Mouse (Mus musculus) c-Kit-negative CD71-positive TER-119-positive erythroid progenitor cells, embryonic 14.5 days (primary cell): Measurements from ENCODE around the gene Stim2.

ENCODE experiments used
- DNase-seq: peaks from one replicate; pipeline ENCODE4 v3.0.0-alpha.2; 2013; ENCODE audit warnings: low read depth, low spot score

The Stim2 gene

GRCm38 (mm10) chr5:54116538-54116937 is 118.2 kb downstream of the Stim2 start:
- no peak for DNase-seq

- no peak for DNase-seq
Observed at GRCm38 (mm10) chr5:54118410-54119212, 120.3 kb downstream of the Stim2 start.

- DNase-seq: no peak
Observed at GRCm38 (mm10) chr5:54148091-54148795, 149.9 kb downstream of the Stim2 start.

DNA sequence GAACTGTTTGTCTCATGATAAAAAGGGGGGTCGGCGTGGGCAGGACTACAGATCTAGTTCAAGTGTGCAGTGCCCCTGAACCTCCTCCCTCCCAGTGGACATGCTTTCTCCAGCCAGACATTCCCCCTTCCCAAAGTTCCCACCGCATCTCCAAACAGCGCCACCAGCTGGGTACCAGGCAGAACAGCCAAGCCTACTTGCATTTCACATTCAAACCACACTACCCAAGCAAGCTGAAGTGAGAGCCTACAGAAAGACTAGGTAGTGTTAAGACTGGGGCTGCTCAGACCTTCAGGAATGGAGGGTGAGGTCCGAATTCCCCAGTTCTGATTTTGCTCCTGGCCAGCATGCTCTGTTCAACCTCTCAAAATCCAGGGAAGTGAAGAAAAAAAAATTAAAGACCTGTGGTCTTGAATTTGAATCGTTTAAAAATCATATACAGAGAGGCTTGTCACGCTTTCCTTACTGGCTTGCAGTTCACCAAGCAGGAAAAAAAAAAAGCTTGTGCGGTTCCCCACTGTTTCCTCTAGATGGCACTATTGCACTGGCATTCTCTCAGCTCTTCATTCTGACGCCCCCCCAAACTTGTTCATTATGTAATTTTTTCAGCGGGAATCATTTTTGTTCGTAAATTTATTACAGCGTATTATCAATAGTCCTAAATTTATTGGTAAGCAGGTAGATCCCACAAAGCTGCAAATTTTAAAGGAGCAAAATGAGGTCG is 156.4 kb downstream of the Stim2 start:
- DNase-seq: no peak

- DNase-seq: no peak
Observed at GRCm38 (mm10) chr5:54155227-54155776, 157.0 kb downstream of the Stim2 start.

DNA sequence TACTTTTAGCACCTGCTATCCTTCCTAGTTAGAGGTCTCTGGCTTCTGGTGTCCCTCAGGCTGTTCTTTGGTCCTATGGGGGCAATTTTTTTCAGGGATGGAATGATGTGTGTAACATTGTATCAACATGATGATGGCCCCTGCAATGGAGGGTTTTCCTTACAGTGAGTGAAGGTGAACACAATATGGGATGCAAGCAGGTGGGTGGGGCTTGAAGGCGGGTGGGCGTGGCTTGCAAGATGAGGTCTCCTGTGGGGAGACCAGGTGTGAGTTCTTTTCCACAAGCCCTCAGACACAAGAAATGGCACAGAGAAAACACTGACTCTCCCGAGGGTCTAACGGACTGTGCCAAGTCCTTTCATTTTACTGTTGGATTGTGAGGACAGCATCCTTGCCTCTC is 157.6 kb downstream of the Stim2 start:
- DNase-seq: no peak

GRCm38 (mm10) chr5:54156944-54157527 is 158.7 kb downstream of the Stim2 start:
- no peak for DNase-seq

DNA sequence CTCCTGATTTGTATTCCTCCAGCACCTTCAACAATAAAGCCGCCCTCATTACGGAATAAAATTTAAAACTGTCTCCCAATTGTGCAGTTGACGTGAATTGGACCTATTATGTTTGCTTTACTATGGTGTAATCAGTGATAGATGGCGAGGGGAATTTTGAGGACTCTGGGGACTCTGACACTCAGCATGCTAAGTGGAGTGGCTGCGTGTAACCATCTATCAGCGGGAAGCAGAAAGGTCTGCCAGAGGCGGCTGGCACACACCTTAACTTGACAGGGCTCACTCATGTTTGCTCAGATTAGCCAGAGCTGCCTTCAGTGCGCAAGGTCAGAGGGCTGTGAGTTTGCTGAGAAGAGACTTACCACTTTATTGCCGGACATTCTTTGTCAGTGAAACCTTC is 159.9 kb downstream of the Stim2 start:
- no peak for DNase-seq

DNA sequence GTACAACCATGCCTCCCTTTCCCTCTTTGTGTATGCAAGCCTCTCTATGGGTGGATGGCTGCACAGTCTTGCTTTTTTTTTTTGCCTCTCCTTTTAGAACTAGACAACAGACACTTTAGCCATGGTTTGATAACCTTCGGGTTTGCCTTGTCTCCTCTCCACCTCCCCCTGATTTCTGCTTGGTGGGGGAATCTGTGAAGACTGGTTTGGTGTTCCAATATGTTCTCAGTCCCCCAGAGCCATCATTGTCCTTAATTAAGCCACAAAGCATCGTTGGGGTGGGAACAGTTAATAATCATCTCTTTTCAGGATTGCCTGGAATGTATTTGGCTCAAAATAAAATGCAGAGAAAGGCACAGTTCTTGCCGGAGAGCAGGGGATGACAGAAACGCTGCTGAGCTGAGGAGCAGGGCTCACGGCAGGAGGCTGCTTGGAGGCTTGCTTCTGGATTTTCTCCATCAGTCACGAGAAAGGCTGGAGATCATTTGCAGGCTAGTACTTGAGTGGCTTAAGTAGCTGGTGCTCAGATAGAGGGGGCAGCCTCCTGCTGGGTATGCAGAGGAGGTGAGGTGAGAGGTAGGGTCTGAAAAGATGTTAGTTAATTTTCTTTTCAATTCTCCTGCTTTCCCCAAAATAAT is 161.0 kb downstream of the Stim2 start:
- DNase-seq: no peak

DNA sequence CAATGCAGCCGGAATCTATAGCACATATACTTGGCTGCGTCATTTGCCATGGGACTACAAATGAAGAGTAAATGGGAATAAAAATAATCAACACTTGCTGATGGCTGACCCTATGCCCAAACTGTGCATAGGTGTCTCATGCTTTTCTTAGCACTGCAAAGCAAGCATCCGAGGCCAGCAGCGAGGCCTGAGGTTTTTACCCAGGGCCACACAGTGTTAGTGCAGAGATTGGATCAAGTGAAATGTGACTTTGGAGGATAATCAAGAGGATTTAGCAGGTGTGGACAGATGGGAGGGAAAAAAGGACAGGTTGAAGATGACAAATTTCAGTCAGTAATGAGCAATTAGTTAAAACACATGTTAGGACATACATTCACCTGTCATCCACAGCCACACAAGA is 162.3 kb downstream of the Stim2 start:
- DNase-seq: no peak

DNA sequence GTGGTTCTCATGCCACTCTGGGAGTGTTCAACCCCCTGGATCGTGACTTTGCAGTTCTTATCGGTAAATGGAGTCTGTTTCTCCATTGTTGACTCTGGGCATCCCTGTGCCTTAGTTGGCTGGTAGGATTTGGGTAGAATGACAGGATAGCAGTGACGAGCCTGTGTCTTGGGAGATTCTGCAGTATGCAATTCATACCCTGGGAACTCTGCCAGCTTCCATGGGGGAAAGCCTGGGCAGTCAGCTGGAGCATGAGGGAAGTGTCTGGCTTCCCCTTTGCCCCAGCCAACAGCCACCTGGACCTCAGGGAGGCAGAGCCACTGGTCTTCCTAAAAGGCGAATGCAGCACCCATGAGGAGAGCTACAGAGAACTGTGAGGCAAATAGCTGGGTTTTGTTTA is 165.6 kb downstream of the Stim2 start:
- no peak for DNase-seq
